8 mouse cellular contexts compared by ENCODE assay signal in the genomic region with DNA sequence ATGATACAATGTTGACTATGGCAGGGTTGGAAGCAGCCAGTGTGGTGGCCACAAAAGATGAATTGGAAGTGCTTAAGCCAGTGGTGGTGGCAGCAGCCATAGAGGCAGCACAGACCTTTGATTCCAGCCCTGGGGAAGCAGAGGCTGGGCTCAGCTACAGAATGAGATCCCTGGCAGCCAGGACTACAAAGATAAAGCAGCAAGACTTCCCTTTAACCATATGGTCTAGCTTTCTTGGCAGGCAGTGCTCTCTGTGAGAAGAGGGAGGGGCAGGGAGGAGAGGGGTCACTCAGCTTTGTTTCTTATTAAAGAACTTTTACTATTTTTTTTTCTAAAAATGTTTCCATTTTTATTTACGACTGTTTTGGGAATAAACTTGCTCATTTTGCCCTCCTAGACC. TPM values are rescaled to one million over a fixed set of nuclear protein-coding genes. Genes with fewer than 3 reads are reported as not detected.
DNase-seq lines count a peak whose midpoint lies in the region; ATAC-seq and TF ChIP-seq lines count a peak whose summit lies in the region.

No protein-coding gene starts in this region.

- TF ChIP-seq CTCF in intestine, postnatal 0 days (IDR thresholded peaks at IDR 0.05; ENCODE audit: low read depth), result no peak
- no peak for TF ChIP-seq CTCF in heart, postnatal 0 days (IDR thresholded peaks at IDR 0.05; ENCODE audit: low read depth)

- H3K9me3 ChIP-seq in intestine, embryonic 16.5 days (ENCODE audit: control insufficient read depth, low read length), result no peaks in the 10 kb centered on the region
- H3K9me3 ChIP-seq in intestine, postnatal 0 days (ENCODE audit: control insufficient read depth), result no peaks in the 10 kb centered on the region
- H3K9me3 ChIP-seq in heart, postnatal 0 days (replicated peaks; ENCODE audit: control insufficient read depth, low read length), result no peaks in the 10 kb centered on the region
- no peaks in the 10 kb centered on the region for H3K9me3 ChIP-seq in midbrain, embryonic 13.5 days

- no peak for ATAC-seq in intestine, embryonic 16.5 days
- ATAC-seq in intestine, postnatal 0 days, result no peak
- ATAC-seq in heart, postnatal 0 days (ENCODE audit: insufficient read depth, low read depth), result peak; percentile 54
- no peak for ATAC-seq in midbrain, embryonic 13.5 days

- H3K9ac ChIP-seq in intestine, embryonic 16.5 days (ENCODE audit: low read depth, low read length), result no peak overlapping the region
- H3K9ac ChIP-seq in intestine, postnatal 0 days (ENCODE audit: low read depth, low read length), result no peak overlapping the region
- H3K9ac ChIP-seq in heart, postnatal 0 days (replicated peaks; ENCODE audit: low read depth, low read length), result no peak overlapping the region
- no peak overlapping the region for H3K9ac ChIP-seq in midbrain, embryonic 13.5 days (replicated peaks)

- peak; percentile 62 for DNase-seq in cerebellum, adult 8-10 months
- DNase-seq in heart, postnatal 0 days (ENCODE audit: low spot score), result peak; percentile 81
- no peak for DNase-seq in layer of hippocampus, adult 8-10 months (ENCODE audit: low spot score in 2 of 2)
- DNase-seq in layer of hippocampus, postnatal 14 days (ENCODE audit: low spot score in 2 of 2), result no peak
- DNase-seq in thymus, postnatal 0 days (ENCODE audit: low spot score), result no peak

- no peak overlapping the region for H3K4me3 ChIP-seq in intestine, embryonic 16.5 days (ENCODE audit: low read length)
- H3K4me3 ChIP-seq in intestine, postnatal 0 days (ENCODE audit: low read depth, low read length), result no peak overlapping the region
- H3K4me3 ChIP-seq in heart, postnatal 0 days (ENCODE audit: low read depth, low read length), result no peak overlapping the region
- no peak overlapping the region for H3K4me3 ChIP-seq in midbrain, embryonic 13.5 days (replicated peaks)

- no peak overlapping the region for H3K4me2 ChIP-seq in intestine, embryonic 16.5 days (ENCODE audit: low read depth, low read length)
- no peak overlapping the region for H3K4me2 ChIP-seq in intestine, postnatal 0 days (replicated peaks; ENCODE audit: low read depth)
- H3K4me2 ChIP-seq in heart, postnatal 0 days (ENCODE audit: low read depth, low read length), result no peak overlapping the region
- H3K4me2 ChIP-seq in midbrain, embryonic 13.5 days (replicated peaks), result peak overlapping the region; percentile 75

- 83% methylated on average over 1 of the region's 1 CpGs for WGBS in intestine, embryonic 16.5 days
- WGBS in intestine, postnatal 0 days, result 71% methylated on average over 1 of the region's 1 CpGs
- 46% methylated on average over 1 of the region's 1 CpGs for WGBS in heart, postnatal 0 days
- 93% methylated on average over 1 of the region's 1 CpGs for WGBS in midbrain, embryonic 13.5 days

- H3K27me3 ChIP-seq in intestine, embryonic 16.5 days (replicated peaks; ENCODE audit: control insufficient read depth, insufficient read depth, low read length), result no peaks in the 10 kb centered on the region
- H3K27me3 ChIP-seq in intestine, postnatal 0 days (replicated peaks; ENCODE audit: control insufficient read depth, insufficient read depth, low read length), result no peaks in the 10 kb centered on the region
- H3K27me3 ChIP-seq in heart, postnatal 0 days (ENCODE audit: control insufficient read depth, insufficient read depth, low read length), result no peaks in the 10 kb centered on the region
- no peaks in the 10 kb centered on the region for H3K27me3 ChIP-seq in midbrain, embryonic 13.5 days

- H3K27ac ChIP-seq in intestine, embryonic 16.5 days (ENCODE audit: low read length), result 0 out of 2 replicates have a peak overlapping the region, but pooled peaks have one; percentile 1
- no peak overlapping the region for H3K27ac ChIP-seq in intestine, postnatal 0 days (ENCODE audit: low read depth, low read length)
- peak overlapping the region; percentile 67 for H3K27ac ChIP-seq in heart, postnatal 0 days (ENCODE audit: low read depth)
- H3K27ac ChIP-seq in midbrain, embryonic 13.5 days, result peak overlapping the region; percentile 61

- no peak for TF ChIP-seq EP300 in heart, postnatal 0 days (IDR thresholded peaks at IDR 0.05; ENCODE audit: low read depth)

- no peaks in the 10 kb centered on the region for H3K36me3 ChIP-seq in intestine, embryonic 16.5 days (ENCODE audit: control insufficient read depth, insufficient read depth, low read length)
- H3K36me3 ChIP-seq in intestine, postnatal 0 days (ENCODE audit: control insufficient read depth, insufficient read depth), result no peaks in the 10 kb centered on the region
- H3K36me3 ChIP-seq in heart, postnatal 0 days (replicated peaks; ENCODE audit: control insufficient read depth, insufficient read depth, low read length), result no peaks in the 10 kb centered on the region
- 0 out of 2 replicates have a peak, but pooled peaks cover 5% of the 10 kb centered on the region for H3K36me3 ChIP-seq in midbrain, embryonic 13.5 days

- H3K4me1 ChIP-seq in intestine, embryonic 16.5 days (ENCODE audit: control insufficient read depth, insufficient read depth, low read length), result peaks cover 13% of the 10 kb centered on the region
- peaks cover 4% of the 10 kb centered on the region; the same call in 1 of the 2 replicates for H3K4me1 ChIP-seq in intestine, postnatal 0 days (replicated peaks; ENCODE audit: control insufficient read depth, insufficient read depth, low read length)
- peaks cover 24% of the 10 kb centered on the region for H3K4me1 ChIP-seq in heart, postnatal 0 days (ENCODE audit: control insufficient read depth, insufficient read depth)
- peaks cover 43% of the 10 kb centered on the region for H3K4me1 ChIP-seq in midbrain, embryonic 13.5 days (replicated peaks)

RNA-seq across cellular contexts. Expression of gene Slc22a15, which starts 1.4 kb away (rescaled TPM):
- polyA plus RNA-seq in intestine, embryonic 16.5 days (2015; fragmentation: Nextera tagmentation; extraction: Ambion mirVana), result 5.6 and 5.7 TPM in 2 replicates
- 5.2 and 5.3 TPM in 2 replicates for polyA plus RNA-seq in intestine, postnatal 0 days (2015; fragmentation: Nextera tagmentation; extraction: Ambion mirVana)
- total RNA-seq in heart, postnatal 0 days (2014; rRNA removed; ENCODE audit: low replicate concordance), result 9.3 and 11.0 TPM in 2 replicates
- 3.2 TPM in 2 replicates for polyA plus RNA-seq in heart, postnatal 0 days (2015; fragmentation: Nextera tagmentation; extraction: Ambion mirVana)
- 8.2 and 8.8 TPM in 2 replicates for polyA plus RNA-seq in midbrain, embryonic 13.5 days (2015; fragmentation: Nextera tagmentation; extraction: Ambion mirVana)
- 10 to 100 TPM in 2 of 4 experiments, 1 to 10 TPM in 2; 9.5 to 10.3 (median 10.1) TPM for total RNA-seq in layer of hippocampus, adult 8-10 months (2022)
- total RNA-seq in layer of hippocampus, postnatal 14 days (2021), result 10 to 100 TPM; 10.6 to 12.3 TPM
- 6.0 and 6.2 TPM in 2 replicates for polyA plus RNA-seq in thymus, postnatal 0 days (2015; fragmentation: Nextera tagmentation; extraction: Ambion mirVana)

Comparison
In these comparisons a context has a peak if more than half of its experiments do, and no peak if none do; other contexts are left out.
1. DNase-seq: peak in cerebellum, adult 8-10 months (single experiment) and heart, postnatal 0 days (single experiment); none in layer of hippocampus, adult 8-10 months (0 of 2), layer of hippocampus, postnatal 14 days (0 of 2) and thymus, postnatal 0 days (single experiment).